Mouse (Mus musculus) hindbrain, embryonic 15.5 days (tissue): ENCODE measurements at regions not wholly inside any gene's neighbourhood (a gene's known extent, or its start where the extent isn't known, plus 50 kb on each side); places are given as distances from the start of the nearest gene placed in this dataset.
"Not testable (repeated sequence)": the region's sequence is repeated elsewhere in the genome, so short reads cannot be mapped to it uniquely, and the experiment has no call there.

ENCODE experiments used
- ATAC-seq: fragments of 200-750 bp; cut with Nextera tagmentation; 2 replicates; pipeline ENCODE4 v1.8.0; 2017; ENCODE audit warnings: low read depth, moderate number of reproducible peaks, moderate TSS enrichment; ENCODE audit not compliant: low FRiP score
- H3K27ac ChIP-seq: fragments of 300-500 bp; sonication (generic); replicated peaks from 2 replicates; pipeline ENCODE4 v1.5.1; 2015; ENCODE audit warnings: mild to moderate bottlenecking, inconsistent platforms
- H3K27me3 ChIP-seq: fragments of 300-500 bp; sonication (generic); 2 replicates; pipeline ENCODE4 v1.6.1; 2015; ENCODE audit warnings: control low read depth, inconsistent platforms
- H3K36me3 ChIP-seq: fragments of 300-500 bp; sonication (generic); 2 replicates; pipeline ENCODE4 v1.6.1; 2015; ENCODE audit warnings: control low read depth, inconsistent platforms
- H3K4me1 ChIP-seq: fragments of 300-500 bp; sonication (generic); replicated peaks from 2 replicates; pipeline ENCODE4 v1.6.1; 2015; ENCODE audit warnings: control low read depth, inconsistent platforms
- H3K4me2 ChIP-seq: fragments of 300-500 bp; sonication (generic); 2 replicates; pipeline ENCODE4 v1.6.1; 2015; ENCODE audit warnings: moderate library complexity, mild to moderate bottlenecking, inconsistent platforms
- H3K4me3 ChIP-seq: fragments of 300-500 bp; sonication (generic); 2 replicates; pipeline ENCODE4 v1.5.1; 2015; ENCODE audit warnings: mild to moderate bottlenecking, inconsistent platforms
- H3K9ac ChIP-seq: fragments of 300-500 bp; sonication (generic); 2 replicates; pipeline ENCODE4 v1.6.1; 2015; ENCODE audit warnings: inconsistent platforms
- H3K9me3 ChIP-seq: fragments of 300-500 bp; sonication (generic); 2 replicates; pipeline ENCODE4 v1.6.1; 2016; ENCODE audit warnings: control low read depth, inconsistent platforms
- WGBS: fragments of 180-500 bp; shearing (Covaris S2); methylation state at CpG from one replicate; pipeline ENCODE4 v1.1.7; 2015; 5-methylcytosine and 5-hydroxymethylcytosine counted together

GRCm38 (mm10) chr12:70655411-70655811 lies 169.9 kb upstream of the Frmd6 start:
- Histone ChIP-seq H3K4me1 (no peaks in the 10 kb centered on the region), H3K4me2 (no peak overlapping the region), H3K9ac (no peak overlapping the region), H3K4me3 (no peak overlapping the region), H3K27ac (no peak overlapping the region), H3K27me3 (no peaks in the 10 kb centered on the region), H3K9me3 (no peaks in the 10 kb centered on the region), H3K36me3 (no peaks in the 10 kb centered on the region)
- 84% methylated on average over 2 of the region's 2 CpGs for WGBS
- no peak for ATAC-seq

GRCm38 (mm10) chr12:70655900-70656544 lies 169.3 kb upstream of the Frmd6 start:
- no peak overlapping the region for H3K4me3 ChIP-seq
- H3K27me3 ChIP-seq = no peaks in the 10 kb centered on the region
- no peaks in the 10 kb centered on the region for H3K9me3 ChIP-seq
- no peak overlapping the region for H3K9ac ChIP-seq
- no peaks in the 10 kb centered on the region for H3K36me3 ChIP-seq
- WGBS = 70% methylated on average over 8 of the region's 8 CpGs
- H3K4me1 ChIP-seq = no peaks in the 10 kb centered on the region
- H3K4me2 ChIP-seq = no peak overlapping the region
- H3K27ac ChIP-seq = no peak overlapping the region
- ATAC-seq = no peak

- Histone ChIP-seq H3K27me3 (no peaks in the 10 kb centered on the region), H3K27ac (no peak overlapping the region), H3K4me2 (no peak overlapping the region), H3K36me3 (no peaks in the 10 kb centered on the region), H3K4me1 (no peaks in the 10 kb centered on the region), H3K9me3 (no peaks in the 10 kb centered on the region), H3K4me3 (no peak overlapping the region), H3K9ac (no peak overlapping the region)
- ATAC-seq = no peak
- 72% methylated on average over 7 of the region's 7 CpGs for WGBS
These were observed 168.4 kb upstream of the Frmd6 start for GRCm38 (mm10) chr12:70656805-70657492.

GRCm38 (mm10) chr12:70657493-70657810 lies 167.9 kb upstream of the Frmd6 start:
- Histone ChIP-seq H3K27me3 (no peaks in the 10 kb centered on the region), H3K4me1 (no peaks in the 10 kb centered on the region), H3K9me3 (no peaks in the 10 kb centered on the region), H3K9ac (no peak overlapping the region), H3K4me2 (no peak overlapping the region), H3K36me3 (no peaks in the 10 kb centered on the region), H3K4me3 (no peak overlapping the region), H3K27ac (no peak overlapping the region)
- WGBS = 78% methylated on average over 3 of the region's 3 CpGs
- ATAC-seq = no peak

GRCm38 (mm10) chr12:70658106-70658505 lies 167.2 kb upstream of the Frmd6 start:
- Histone ChIP-seq H3K4me1 (no peaks in the 10 kb centered on the region), H3K9me3 (no peaks in the 10 kb centered on the region), H3K9ac (no peak overlapping the region), H3K27me3 (no peaks in the 10 kb centered on the region), H3K27ac (no peak overlapping the region), H3K4me3 (no peak overlapping the region), H3K36me3 (no peaks in the 10 kb centered on the region), H3K4me2 (no peak overlapping the region)
- no peak for ATAC-seq
- WGBS = 90% methylated on average over 5 of the region's 5 CpGs

- Histone ChIP-seq H3K27ac (no peak overlapping the region), H3K27me3 (no peaks in the 10 kb centered on the region), H3K4me2 (no peak overlapping the region), H3K4me3 (no peak overlapping the region), H3K9ac (no peak overlapping the region), H3K4me1 (no peaks in the 10 kb centered on the region), H3K36me3 (no peaks in the 10 kb centered on the region), H3K9me3 (no peaks in the 10 kb centered on the region)
- 91% methylated on average over 4 of the region's 4 CpGs for WGBS
- ATAC-seq = no peak
These were observed 164.9 kb upstream of the Frmd6 start for GRCm38 (mm10) chr12:70660388-70660787.

- H3K4me2 ChIP-seq, H3K4me1 ChIP-seq, H3K27ac ChIP-seq, H3K4me3 ChIP-seq, H3K9ac ChIP-seq, ATAC-seq, H3K36me3 ChIP-seq, H3K27me3 ChIP-seq, H3K9me3 ChIP-seq: not testable (repeated sequence)
- 94% methylated on average over 7 of the region's 8 CpGs for WGBS
These were observed 157.2 kb upstream of the Frmd6 start for GRCm38 (mm10) chr12:70668158-70668557.

- no peak overlapping the region for H3K4me2 ChIP-seq
- H3K9ac ChIP-seq = no peak overlapping the region
- no peaks in the 10 kb centered on the region for H3K27me3 ChIP-seq
- no peaks in the 10 kb centered on the region for H3K4me1 ChIP-seq
- H3K4me3 ChIP-seq = no peak overlapping the region
- 90% methylated on average over 7 of the region's 7 CpGs for WGBS
- no peak for ATAC-seq
- H3K27ac ChIP-seq = no peak overlapping the region
- no peaks in the 10 kb centered on the region for H3K9me3 ChIP-seq
- H3K36me3 ChIP-seq = no peaks in the 10 kb centered on the region
These were observed 153.2 kb upstream of the Frmd6 start for GRCm38 (mm10) chr12:70672115-70672514.

GRCm38 (mm10) chr12:70673188-70673587 lies 152.1 kb upstream of the Frmd6 start:
- no peak for ATAC-seq

GRCm38 (mm10) chr12:70674144-70674543 lies 151.2 kb upstream of the Frmd6 start:
- H3K9ac ChIP-seq = no peak overlapping the region
- H3K4me1 ChIP-seq = no peaks in the 10 kb centered on the region
- no peak overlapping the region for H3K27ac ChIP-seq
- no peak overlapping the region for H3K4me3 ChIP-seq
- ATAC-seq = no peak
- no peaks in the 10 kb centered on the region for H3K27me3 ChIP-seq
- WGBS = 69% methylated on average over 2 of the region's 2 CpGs
- H3K9me3 ChIP-seq = no peaks in the 10 kb centered on the region
- no peaks in the 10 kb centered on the region for H3K36me3 ChIP-seq
- H3K4me2 ChIP-seq = no peak overlapping the region

More at GRCm38 (mm10) chr12:70673188-70673587, 152.1 kb upstream of the Frmd6 start:
- WGBS = 81% methylated on average over 11 of the region's 11 CpGs
- Histone ChIP-seq H3K9me3 (no peaks in the 10 kb centered on the region), H3K4me1 (no peaks in the 10 kb centered on the region), H3K9ac (no peak overlapping the region), H3K36me3 (no peaks in the 10 kb centered on the region), H3K4me2 (no peak overlapping the region), H3K27ac (no peak overlapping the region), H3K27me3 (no peaks in the 10 kb centered on the region), H3K4me3 (no peak overlapping the region)

- H3K4me2 ChIP-seq = no peak overlapping the region
- H3K27ac ChIP-seq = no peak overlapping the region
- peaks cover 8% of the 10 kb centered on the region; the same call in 1 of the 2 replicates for H3K4me1 ChIP-seq
- H3K27me3 ChIP-seq = no peaks in the 10 kb centered on the region
- H3K36me3 ChIP-seq = no peaks in the 10 kb centered on the region
- H3K9me3 ChIP-seq = no peaks in the 10 kb centered on the region
- no peak overlapping the region for H3K9ac ChIP-seq
- no peak overlapping the region for H3K4me3 ChIP-seq
- WGBS = 79% methylated on average over 6 of the region's 6 CpGs
- ATAC-seq = no peak
These were observed 149.5 kb upstream of the Frmd6 start for GRCm38 (mm10) chr12:70675846-70676245.

- Histone ChIP-seq H3K27ac (peak overlapping the region; percentile 64), H3K36me3 (no peaks in the 10 kb centered on the region), H3K4me1 (peaks cover 8% of the 10 kb centered on the region; the same call in 1 of the 2 replicates), H3K4me2 (peak overlapping the region; percentile 27; the same call in 1 of the 2 replicates), H3K9ac (no peak overlapping the region), H3K4me3 (no peak overlapping the region), H3K27me3 (no peaks in the 10 kb centered on the region), H3K9me3 (no peaks in the 10 kb centered on the region)
- WGBS = 58% methylated on average over 20 of the region's 20 CpGs
- peak; percentile 75; the same call in 1 of the 2 replicates for ATAC-seq
These were observed 145.5 kb upstream of the Frmd6 start for GRCm38 (mm10) chr12:70679701-70680425.
